Mouse (Mus musculus) forebrain, embryonic 15.5 days (tissue): ENCODE results near the gene Copz2. TPM values are rescaled to one million over a fixed set of nuclear protein-coding genes. Genes with fewer than 3 reads are reported as not detected.
A peak's percentile ranks its signal among the peaks of the same experiment; 100 is the strongest.
"Not testable (repeated sequence)": the region's sequence is repeated elsewhere in the genome, so short reads cannot be mapped to it uniquely, and the experiment has no call there.

Source experiments
- ATAC-seq: fragments of 200-750 bp; cut with Nextera tagmentation; replicated peaks from 2 replicates; pipeline ENCODE4 v1.8.0; 2017; ENCODE audit warnings: mild to moderate bottlenecking, moderate TSS enrichment, moderate library complexity
- H3K27ac ChIP-seq: fragments of 300-500 bp; sonication (generic); replicated peaks from 2 replicates; pipeline ENCODE4 v1.5.1; 2015; ENCODE audit warnings: mild to moderate bottlenecking, inconsistent platforms
- H3K27me3 ChIP-seq: fragments of 300-500 bp; sonication (generic); 2 replicates; pipeline ENCODE4 v1.6.1; 2015; ENCODE audit warnings: inconsistent platforms
- H3K36me3 ChIP-seq: fragments of 300-500 bp; sonication (generic); 2 replicates; pipeline ENCODE4 v1.6.1; 2015; ENCODE audit warnings: mild to moderate bottlenecking, inconsistent platforms
- H3K4me1 ChIP-seq: fragments of 300-500 bp; sonication (generic); 2 replicates; pipeline ENCODE4 v1.6.1; 2015; ENCODE audit warnings: inconsistent platforms
- H3K4me2 ChIP-seq: fragments of 300-500 bp; sonication (generic); replicated peaks from 2 replicates; pipeline ENCODE4 v1.6.1; 2015; ENCODE audit warnings: mild to moderate bottlenecking, inconsistent platforms
- H3K4me3 ChIP-seq: fragments of 300-500 bp; sonication (generic); 2 replicates; pipeline ENCODE4 v1.5.1; 2015; ENCODE audit warnings: mild to moderate bottlenecking, inconsistent platforms
- H3K9ac ChIP-seq: fragments of 300-500 bp; sonication (generic); replicated peaks from 2 replicates; pipeline ENCODE4 v1.6.1; 2015; ENCODE audit warnings: mild to moderate bottlenecking, inconsistent platforms
- H3K9me3 ChIP-seq: fragments of 300-500 bp; sonication (generic); 2 replicates; pipeline ENCODE4 v1.6.1; 2016; ENCODE audit warnings: inconsistent platforms
- WGBS: fragments of 180-500 bp; shearing (Covaris S2); methylation state at CpG from one replicate; pipeline ENCODE4 v1.1.7; 2015; ENCODE audit warnings: mixed read lengths; 5-methylcytosine and 5-hydroxymethylcytosine counted together
- polyA plus RNA-seq: library from polyadenylated mRNA; unstranded; fragments of >200 nt; fragmentation: Nextera tagmentation; extraction: Ambion mirVana; gene quantifications from 2 replicates; pipeline ENCODE4 v1.2.1, GENCODE M21; 2015

Gene Copz2
- 12.2 and 13.5 TPM in 2 replicates for polyA plus RNA-seq

DNA sequence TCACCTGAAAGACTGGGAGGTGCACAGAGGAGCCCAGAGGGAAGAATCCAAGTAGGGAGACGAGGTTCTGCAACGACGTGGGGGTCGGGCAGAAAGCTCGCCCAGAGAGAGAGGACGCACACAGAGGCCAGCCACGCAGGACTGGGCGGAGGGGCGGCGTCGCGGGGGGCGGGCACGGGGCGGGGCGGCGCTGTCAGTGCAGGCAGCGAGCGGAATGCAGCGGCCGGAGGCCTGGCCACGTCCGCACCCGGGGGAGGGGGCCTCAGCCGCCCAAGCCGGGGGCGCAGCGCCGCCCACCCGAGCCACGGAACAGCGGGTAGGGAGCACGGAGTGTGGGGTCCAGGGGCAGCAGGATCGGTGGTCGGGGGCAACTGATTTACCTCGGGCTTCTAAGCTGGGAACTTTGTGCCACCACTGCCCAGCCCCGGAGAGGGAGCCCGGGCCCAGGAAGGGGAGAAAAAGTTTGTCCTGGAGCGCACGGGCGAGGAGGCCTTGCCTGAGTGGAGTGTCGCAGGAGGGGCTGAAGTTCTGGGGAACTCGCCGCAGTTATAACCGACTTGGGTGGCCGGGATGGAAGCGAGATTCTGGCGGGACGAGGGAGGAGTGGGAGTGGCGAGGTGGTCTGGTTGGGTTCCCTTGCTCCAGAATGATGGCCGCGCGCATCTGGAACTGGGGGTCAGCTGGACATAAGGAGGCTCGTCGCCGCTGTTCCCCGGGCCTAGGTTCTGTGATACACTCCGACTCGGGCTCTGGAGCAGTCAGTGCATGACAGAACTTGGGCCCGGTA, at the start of gene Copz2:
Copz2 (plus strand) TSS at position 190 of the 787 bp plus-strand sequence.
- peaks cover 12% of the 10 kb centered on the region for H3K4me1 ChIP-seq
- H3K9me3 ChIP-seq: no peaks in the 10 kb centered on the region
- no peaks in the 10 kb centered on the region for H3K27me3 ChIP-seq
- WGBS: under 1% methylated on average over 59 of the region's 60 CpGs
- H3K9ac ChIP-seq: peak within 1 kb of the TSS; percentile 36
- no peak within 1 kb of the TSS for H3K27ac ChIP-seq
- H3K4me2 ChIP-seq: peak within 1 kb of the TSS; percentile 58
- H3K4me3 ChIP-seq: peak within 1 kb of the TSS; percentile 38
- ATAC-seq: peak; percentile 23; the same call in 1 of the 2 replicates
- H3K36me3 ChIP-seq: no peaks in the 10 kb centered on the region

DNA sequence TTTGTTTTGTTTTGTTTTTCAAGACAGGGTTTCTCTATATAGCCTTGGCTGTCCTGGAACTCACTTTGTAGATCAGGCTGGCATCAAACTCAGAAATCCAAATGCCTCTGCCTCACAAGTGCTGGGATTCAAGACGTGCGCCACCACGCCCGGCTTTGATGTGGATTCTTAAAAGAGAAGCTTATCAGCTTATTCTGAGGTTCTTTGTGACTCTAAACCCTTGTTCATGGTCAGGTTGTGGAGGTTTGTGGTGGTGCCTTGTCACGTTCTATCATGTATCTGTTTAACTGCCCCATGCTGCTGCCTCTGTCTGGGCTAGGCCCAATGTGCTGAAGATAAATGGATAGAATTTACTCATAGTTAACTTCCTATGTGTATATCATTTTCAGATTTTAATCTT, 44.1 kb upstream of the Copz2 start:
- 0 out of 2 replicates have a peak, but pooled peaks cover 2% of the 10 kb centered on the region for H3K4me1 ChIP-seq
- H3K9me3 ChIP-seq: no peaks in the 10 kb centered on the region
- H3K9ac ChIP-seq: no peak overlapping the region
- no peak overlapping the region for H3K4me3 ChIP-seq
- no peak for ATAC-seq
- no peaks in the 10 kb centered on the region for H3K27me3 ChIP-seq
- H3K27ac ChIP-seq: no peak overlapping the region
- no peak overlapping the region for H3K4me2 ChIP-seq
- H3K36me3 ChIP-seq: peaks cover 93% of the 10 kb centered on the region
- WGBS: 94% methylated on average over 5 of the region's 5 CpGs

DNA sequence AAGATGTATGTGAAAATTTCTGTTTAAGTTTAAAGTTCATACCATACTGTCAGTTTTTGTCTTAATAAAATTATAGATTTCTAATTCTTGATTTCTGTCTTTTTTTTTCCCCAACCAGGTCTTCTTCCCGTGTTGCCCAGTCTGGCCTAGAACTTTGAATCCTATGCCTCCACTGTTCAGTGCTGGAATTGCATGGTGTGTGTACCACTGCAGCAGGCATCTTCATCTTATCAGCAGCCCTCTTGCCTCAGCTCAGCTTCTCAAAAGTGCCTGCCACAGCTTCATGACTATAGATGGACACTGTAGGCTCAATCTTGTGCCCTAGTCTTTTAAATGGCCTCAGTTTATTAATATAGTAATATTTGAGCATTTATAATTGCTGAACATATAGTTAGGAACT, 41.6 kb upstream of the Copz2 start:
- H3K27me3 ChIP-seq: no peaks in the 10 kb centered on the region
- H3K4me1 ChIP-seq: no peaks in the 10 kb centered on the region
- no peak overlapping the region for H3K27ac ChIP-seq
- H3K36me3 ChIP-seq: peaks cover 82% of the 10 kb centered on the region
- no peaks in the 10 kb centered on the region for H3K9me3 ChIP-seq
- H3K4me2 ChIP-seq: no peak overlapping the region
- no peak overlapping the region for H3K4me3 ChIP-seq
- H3K9ac ChIP-seq: no peak overlapping the region
- ATAC-seq: no peak
- 50% methylated on average over 1 of the region's 1 CpGs for WGBS

DNA sequence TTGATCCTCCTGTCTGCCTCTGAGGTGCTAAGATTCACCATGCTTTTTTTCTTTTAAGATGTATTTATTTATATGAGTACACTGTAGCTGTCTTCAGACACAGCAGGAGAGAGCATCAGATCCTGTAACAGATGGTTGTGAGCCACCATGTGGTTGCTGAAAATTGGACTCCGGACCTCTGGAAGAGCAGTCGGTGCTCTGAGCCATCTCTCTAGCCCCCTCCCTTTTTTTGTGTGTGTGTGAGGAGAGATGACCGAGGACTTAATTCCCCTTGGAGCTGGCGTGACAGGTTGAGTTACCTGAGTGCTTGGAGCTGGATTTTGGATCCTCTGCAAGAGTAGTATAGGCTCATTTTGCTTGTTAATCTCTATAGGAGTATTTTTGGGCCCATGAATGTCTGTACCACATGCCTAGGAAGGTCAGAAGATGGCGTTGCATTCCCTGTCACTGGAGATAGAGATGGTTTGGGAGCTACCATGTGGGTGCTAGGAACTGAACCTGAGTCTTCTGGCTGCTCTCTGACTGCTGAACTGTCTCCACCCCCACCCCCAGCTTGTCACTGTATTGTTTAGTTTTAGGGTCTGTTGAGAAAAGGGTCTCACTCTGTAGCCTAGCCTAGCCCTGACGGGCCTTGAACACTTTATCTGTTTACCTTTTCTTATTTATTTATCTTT, 40.0 kb upstream of the Copz2 start:
- Histone ChIP-seq H3K9ac (no peak overlapping the region), H3K27ac (no peak overlapping the region)
- WGBS: 85% methylated on average over 6 of the region's 6 CpGs

DNA sequence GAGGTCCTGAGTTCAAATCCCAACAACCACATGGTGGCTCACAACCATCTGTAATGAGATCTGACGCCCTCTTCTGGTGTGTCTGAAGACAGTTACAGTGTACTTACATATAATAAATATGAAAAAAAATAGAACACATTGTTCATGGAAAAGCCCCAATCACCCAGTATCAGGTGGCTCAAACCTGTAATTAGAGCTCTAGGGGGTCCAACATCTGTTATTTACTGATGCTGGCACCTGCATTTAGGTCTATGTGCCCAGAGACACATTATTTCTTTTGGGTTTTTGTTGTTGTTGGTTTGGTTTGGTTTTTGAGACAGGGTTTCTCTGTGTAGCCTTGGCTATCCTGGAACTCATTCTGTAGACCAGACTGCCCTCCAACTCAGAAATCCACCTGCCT, 38.5 kb upstream of the Copz2 start:
- not testable (repeated sequence) for H3K4me3 ChIP-seq, H3K4me1 ChIP-seq, H3K27ac ChIP-seq, H3K9ac ChIP-seq, ATAC-seq, H3K27me3 ChIP-seq, H3K9me3 ChIP-seq, H3K4me2 ChIP-seq
- WGBS: 87% methylated on average over 1 of the region's 1 CpGs
- H3K36me3 ChIP-seq: peaks cover 58% of the 10 kb centered on the region

More for the DNA sequence above, 40.0 kb upstream of the Copz2 start:
- H3K9me3 ChIP-seq: no peaks in the 10 kb centered on the region
- H3K4me1 ChIP-seq: no peaks in the 10 kb centered on the region
- no peak overlapping the region for H3K4me3 ChIP-seq
- H3K4me2 ChIP-seq: no peak overlapping the region
- ATAC-seq: no peak
- no peaks in the 10 kb centered on the region for H3K27me3 ChIP-seq
- H3K36me3 ChIP-seq: peaks cover 65% of the 10 kb centered on the region

DNA sequence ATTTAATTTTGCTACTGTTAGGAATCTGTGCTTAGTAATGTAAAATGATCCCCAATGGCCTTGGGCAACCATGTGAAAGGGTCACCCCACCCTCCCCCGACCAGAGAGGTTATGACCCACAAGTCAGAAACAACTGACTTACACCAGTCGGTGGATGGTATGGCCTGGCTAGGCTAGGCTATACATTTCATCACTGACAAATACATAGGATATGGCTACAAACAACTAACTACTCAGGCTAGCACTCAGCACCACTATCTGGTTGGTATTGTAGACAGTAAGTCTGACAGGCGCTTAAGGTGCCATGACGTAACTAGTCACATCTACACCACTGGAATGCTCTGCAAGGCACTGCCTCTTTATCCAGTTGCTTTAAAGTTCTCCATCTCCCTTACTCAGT, 36.2 kb upstream of the Copz2 start:
- Histone ChIP-seq H3K27me3 (no peaks in the 10 kb centered on the region), H3K4me2 (no peak overlapping the region), H3K9ac (no peak overlapping the region), H3K4me1 (no peaks in the 10 kb centered on the region), H3K36me3 (peaks cover 62% of the 10 kb centered on the region), H3K4me3 (no peak overlapping the region), H3K27ac (no peak overlapping the region), H3K9me3 (no peaks in the 10 kb centered on the region)
- no peak for ATAC-seq
- WGBS: 92% methylated on average over 4 of the region's 4 CpGs

DNA sequence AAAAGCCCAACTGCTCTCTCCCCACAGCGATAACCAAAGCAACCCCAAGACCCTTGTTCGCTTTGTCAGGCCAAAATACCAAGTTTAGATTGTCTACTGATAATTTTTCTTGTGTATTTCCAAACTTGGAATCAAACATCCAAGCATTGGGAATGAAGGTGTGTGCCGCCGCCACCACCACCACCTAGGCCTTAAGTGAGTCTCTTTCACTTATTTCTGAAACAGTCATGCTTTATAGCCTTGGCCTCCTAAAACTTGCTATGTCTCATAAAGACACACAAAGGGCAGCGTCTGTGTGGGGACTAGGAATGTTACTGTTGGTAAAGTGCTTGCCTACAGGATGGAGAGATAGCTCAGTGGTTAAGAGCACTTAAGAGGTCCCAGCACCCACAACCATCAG, 35.8 kb upstream of the Copz2 start:
- Histone ChIP-seq H3K27me3 (no peaks in the 10 kb centered on the region), H3K27ac (no peak overlapping the region), H3K4me1 (no peaks in the 10 kb centered on the region), H3K9me3 (no peaks in the 10 kb centered on the region), H3K4me3 (no peak overlapping the region), H3K4me2 (no peak overlapping the region), H3K36me3 (peaks cover 62% of the 10 kb centered on the region), H3K9ac (no peak overlapping the region)
- ATAC-seq: no peak
- 88% methylated on average over 5 of the region's 5 CpGs for WGBS

DNA sequence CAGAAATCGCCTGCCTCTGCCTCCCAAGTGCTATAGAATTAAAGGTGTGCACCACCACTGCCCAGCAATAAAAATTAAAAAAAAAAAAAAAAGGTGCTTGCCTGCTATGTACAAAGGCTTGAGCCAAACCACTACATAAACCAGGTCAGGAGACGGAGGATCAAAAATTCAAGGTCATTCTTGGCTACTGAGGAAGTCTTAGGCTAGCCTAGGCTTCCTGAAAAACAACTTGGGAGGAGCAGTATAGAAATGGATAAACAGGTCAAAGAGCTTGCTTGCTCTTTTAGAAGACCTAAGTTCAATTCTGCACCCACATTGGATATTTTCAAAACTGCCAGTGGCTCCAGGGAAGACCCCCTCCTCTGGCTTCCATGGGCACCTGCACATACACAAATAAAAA, 35.2 kb upstream of the Copz2 start:
- Histone ChIP-seq H3K36me3 (peaks cover 62% of the 10 kb centered on the region), H3K27ac (no peak overlapping the region), H3K4me3 (no peak overlapping the region), H3K4me1 (no peaks in the 10 kb centered on the region), H3K27me3 (no peaks in the 10 kb centered on the region), H3K4me2 (no peak overlapping the region), H3K9ac (no peak overlapping the region), H3K9me3 (no peaks in the 10 kb centered on the region)
- WGBS: 85% methylated on average over 2 of the region's 2 CpGs
- ATAC-seq: no peak

DNA sequence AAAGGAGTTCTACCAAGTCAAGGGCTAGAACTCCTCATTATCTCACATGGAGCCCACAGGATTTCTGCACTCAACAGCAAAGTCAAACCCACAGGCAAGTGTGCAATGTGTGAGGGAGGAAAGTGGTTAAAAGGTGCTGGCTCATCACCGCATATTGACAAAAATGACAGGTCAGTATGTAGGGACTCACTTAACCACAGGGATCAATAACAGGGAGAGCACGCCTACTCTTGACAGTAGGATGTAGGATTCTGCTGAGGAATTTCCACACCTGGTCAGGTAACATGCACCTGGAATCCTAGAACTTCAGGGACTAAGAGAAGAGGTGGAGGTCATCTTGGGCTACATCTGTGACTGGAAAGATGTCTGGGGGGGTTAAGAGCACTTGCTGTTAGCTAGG, 33.8 kb upstream of the Copz2 start:
- Histone ChIP-seq H3K9me3 (no peaks in the 10 kb centered on the region), H3K27ac (no peak overlapping the region), H3K27me3 (no peaks in the 10 kb centered on the region), H3K4me1 (no peaks in the 10 kb centered on the region), H3K36me3 (peaks cover 64% of the 10 kb centered on the region), H3K4me2 (no peak overlapping the region), H3K4me3 (no peak overlapping the region), H3K9ac (no peak overlapping the region)
- 95% methylated on average over 2 of the region's 2 CpGs for WGBS
- no peak for ATAC-seq

DNA sequence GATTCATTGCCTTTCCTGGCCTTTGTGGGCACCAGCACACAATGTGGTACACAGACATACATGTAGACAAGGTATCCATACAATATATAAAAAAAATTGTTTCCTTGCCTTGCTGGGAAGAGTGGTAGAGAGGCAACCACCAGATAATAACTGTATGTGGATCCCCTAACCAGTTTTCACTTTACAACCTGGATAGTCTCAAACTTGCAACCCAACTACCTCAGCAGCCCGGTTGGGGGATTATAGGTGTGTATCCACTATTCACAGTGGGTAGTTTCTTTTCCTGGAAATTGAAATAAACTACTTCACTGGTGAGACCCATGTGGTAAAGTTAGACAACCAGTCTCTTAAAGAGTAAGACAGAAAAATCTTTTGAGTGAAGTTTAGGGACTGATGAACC, 33.2 kb upstream of the Copz2 start:
- Histone ChIP-seq H3K9ac (no peak overlapping the region), H3K27me3 (no peaks in the 10 kb centered on the region), H3K36me3 (peaks cover 65% of the 10 kb centered on the region), H3K9me3 (no peaks in the 10 kb centered on the region), H3K4me3 (no peak overlapping the region), H3K4me1 (no peaks in the 10 kb centered on the region), H3K4me2 (no peak overlapping the region), H3K27ac (no peak overlapping the region)
- no peak for ATAC-seq
- WGBS: 95% methylated on average over 1 of the region's 1 CpGs

DNA sequence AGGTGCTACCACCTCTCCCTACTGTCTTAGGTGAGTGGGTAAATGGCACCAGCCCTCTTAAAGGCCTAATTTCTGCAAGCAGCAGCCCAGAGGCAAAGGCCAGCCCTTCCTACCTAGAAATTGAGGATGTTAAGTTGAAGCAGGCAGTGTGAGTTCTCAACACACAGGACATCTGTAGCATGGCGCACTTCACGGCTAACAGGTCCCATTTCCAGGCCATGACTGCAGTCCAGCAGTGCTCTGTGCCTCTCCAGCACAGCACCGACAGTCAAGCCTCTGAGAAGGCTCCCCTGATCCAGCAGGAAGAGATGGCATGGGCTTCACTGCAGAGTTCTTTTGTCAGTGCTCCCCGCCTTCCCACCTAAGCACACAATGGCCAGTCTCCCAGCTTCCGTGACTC, 32.7 kb upstream of the Copz2 start:
- Histone ChIP-seq H3K9me3 (no peaks in the 10 kb centered on the region), H3K4me1 (no peaks in the 10 kb centered on the region), H3K27me3 (no peaks in the 10 kb centered on the region), H3K9ac (no peak overlapping the region), H3K27ac (no peak overlapping the region), H3K4me3 (no peak overlapping the region), H3K36me3 (peaks cover 67% of the 10 kb centered on the region), H3K4me2 (no peak overlapping the region)
- 59% methylated on average over 5 of the region's 5 CpGs for WGBS
- no peak for ATAC-seq

DNA sequence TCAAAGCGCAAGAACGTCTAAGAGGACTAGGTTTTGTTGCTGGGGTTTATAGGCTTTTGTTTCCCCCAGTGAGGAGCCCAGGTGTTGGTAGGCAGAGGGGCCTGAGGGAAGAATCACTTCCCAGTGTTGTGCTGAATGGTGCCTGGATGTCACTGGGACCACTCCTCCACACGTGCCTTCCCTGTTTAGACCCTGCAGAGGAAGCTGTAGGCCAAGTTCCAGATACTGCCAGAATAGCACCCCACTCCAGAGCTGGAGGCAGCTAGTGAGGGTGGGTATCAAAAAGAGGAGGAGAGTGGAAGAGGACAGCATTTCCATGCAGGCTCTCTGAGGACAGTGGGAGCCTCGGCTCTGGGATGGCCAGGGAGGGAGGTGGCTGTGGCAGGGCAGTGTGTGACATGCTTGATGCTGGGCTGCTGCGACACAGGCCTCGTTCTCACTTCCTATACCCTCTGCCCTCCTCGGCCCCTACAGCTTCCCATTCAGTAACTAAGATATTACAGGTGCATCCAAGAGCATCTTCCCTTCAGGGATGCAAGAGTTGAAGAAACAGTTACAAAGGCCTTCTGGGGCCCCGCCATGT, 31.5 kb upstream of the Copz2 start:
- Histone ChIP-seq H3K27me3 (no peaks in the 10 kb centered on the region), H3K27ac (no peak overlapping the region), H3K9ac (no peak overlapping the region), H3K4me1 (peaks cover 7% of the 10 kb centered on the region), H3K4me3 (no peak overlapping the region), H3K4me2 (no peak overlapping the region), H3K9me3 (no peaks in the 10 kb centered on the region), H3K36me3 (peaks cover 67% of the 10 kb centered on the region)
- 82% methylated on average over 8 of the region's 8 CpGs for WGBS
- no peak for ATAC-seq
